Mouse (Mus musculus) liver, adult 2 months (tissue): ENCODE measurements at regions not wholly inside any gene's neighbourhood (a gene's known extent, or its start where the extent isn't known, plus 50 kb on each side); places are given as distances from the start of the nearest gene placed in this dataset.

Experiments used
- CTCF ChIP-seq: fragments of 200-500 bp; IDR thresholded peaks from 2 replicates; pipeline ENCODE4 v1.5.1; 2011; ENCODE audit warnings: low read depth, low read length, control low read depth
- POLR2A ChIP-seq: fragments of 200-500 bp; IDR thresholded peaks from 2 replicates; pipeline ENCODE4 v1.6.1; 2011; ENCODE audit warnings: low read length, control low read depth; ENCODE audit not compliant: insufficient read depth; ENCODE audit errors: extremely low read depth

GRCm38 (mm10) chr1:71874037-71874436, 221.0 kb upstream of the Fn1 start:
- no peak for TF ChIP-seq CTCF
- TF ChIP-seq POLR2A = no peak
